Mouse (Mus musculus): ENCODE results near the gene Cacna1d.

The Cacna1d gene

GRCm38 (mm10) chr14:30326226-30326625 lies 165.0 kb downstream of the Cacna1d start:
- no peak for DNase-seq

- DNase-seq, result no peak
Observed at GRCm38 (mm10) chr14:30324994-30325393, 166.3 kb downstream of the Cacna1d start.

- DNase-seq, result no peak
Observed at GRCm38 (mm10) chr14:30318715-30319437, 172.4 kb downstream of the Cacna1d start.

GRCm38 (mm10) chr14:30318293-30318692 lies 173.0 kb downstream of the Cacna1d start:
- DNase-seq, result no peak

- no peak for DNase-seq
Observed at GRCm38 (mm10) chr14:30317616-30318015, 173.6 kb downstream of the Cacna1d start.

- DNase-seq, result no peak
Observed at GRCm38 (mm10) chr14:30311206-30311889, 179.9 kb downstream of the Cacna1d start.

DNA sequence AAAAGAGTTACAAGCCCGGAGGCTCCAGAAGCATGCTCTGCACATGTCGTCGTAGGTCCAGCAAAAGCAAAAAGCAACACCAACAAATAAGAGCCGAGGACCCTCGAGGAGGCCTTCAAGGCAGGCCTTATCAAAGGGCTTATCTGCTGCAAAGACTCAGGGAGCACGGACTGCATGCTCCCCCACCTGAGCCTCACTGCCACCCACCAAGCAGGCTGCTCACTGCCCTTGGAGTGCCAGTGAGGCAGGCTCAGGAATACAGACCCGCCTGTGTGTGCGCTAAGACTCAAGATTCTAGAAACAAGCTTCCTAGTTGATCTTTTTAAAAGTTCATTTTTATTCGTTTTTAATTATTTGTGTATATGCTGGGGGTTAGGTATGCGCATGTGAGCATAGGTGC lies 181.0 kb downstream of the Cacna1d start:
- DNase-seq, result no peak

DNA sequence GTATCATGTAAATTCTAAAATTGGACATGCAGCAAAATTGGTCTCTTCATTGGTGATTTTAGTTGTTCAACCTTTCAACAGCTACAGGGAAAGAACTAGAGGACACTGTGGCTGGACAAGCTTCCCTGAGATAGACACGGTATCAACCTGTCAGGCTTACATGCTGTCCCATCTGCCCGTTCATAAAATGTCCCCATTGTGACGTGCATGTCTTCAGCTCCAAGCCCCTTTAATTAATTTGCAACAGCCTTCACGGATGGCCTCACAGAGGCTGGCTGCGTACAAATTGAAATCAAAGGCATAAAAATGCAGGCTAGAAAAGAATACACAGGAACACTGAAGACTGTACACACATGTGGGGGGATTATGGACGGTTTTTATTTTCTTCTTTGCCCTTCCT lies 185.0 kb downstream of the Cacna1d start:
- DNase-seq, result no peak

DNA sequence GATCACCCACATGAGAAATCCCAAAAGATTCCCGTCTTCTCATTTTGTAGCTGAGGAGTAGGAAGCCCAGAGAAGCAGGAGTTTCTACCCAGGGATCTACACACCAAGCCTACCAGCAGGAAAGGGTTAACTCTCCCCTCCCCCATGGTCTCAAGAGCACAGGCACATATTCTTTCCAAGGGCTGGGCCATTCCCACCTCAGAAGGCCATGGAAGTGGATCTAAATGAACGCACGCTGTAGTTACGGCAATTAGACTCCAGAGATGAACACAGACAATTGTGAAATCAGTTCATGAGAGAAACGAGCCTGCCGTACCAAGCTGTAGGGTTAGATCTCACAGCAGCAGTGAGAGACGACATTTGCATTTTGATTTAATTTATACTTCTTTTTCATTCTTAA lies 191.3 kb downstream of the Cacna1d start:
- no peak for DNase-seq

DNA sequence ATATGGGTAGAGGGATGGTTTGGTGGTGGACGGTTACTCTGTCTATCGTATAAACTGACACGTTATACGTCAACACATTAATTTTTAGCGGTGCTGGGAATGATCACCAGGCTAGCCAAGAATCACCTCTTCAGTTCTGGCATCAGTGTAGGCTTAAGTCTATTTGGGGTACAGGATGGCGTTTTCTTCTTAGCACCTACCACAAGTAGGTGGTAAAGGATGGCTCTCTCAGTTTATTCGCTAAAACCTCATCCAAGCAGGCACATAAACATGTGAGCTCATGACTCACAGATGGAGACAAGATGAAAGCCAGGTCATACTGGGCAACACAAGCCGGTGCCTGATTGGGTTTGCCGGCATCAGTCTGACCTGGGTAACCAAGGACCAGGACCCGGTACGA lies 193.8 kb downstream of the Cacna1d start:
- DNase-seq, result no peak

- no peak for DNase-seq
Observed at GRCm38 (mm10) chr14:30292135-30292463, 199.2 kb downstream of the Cacna1d start.

DNA sequence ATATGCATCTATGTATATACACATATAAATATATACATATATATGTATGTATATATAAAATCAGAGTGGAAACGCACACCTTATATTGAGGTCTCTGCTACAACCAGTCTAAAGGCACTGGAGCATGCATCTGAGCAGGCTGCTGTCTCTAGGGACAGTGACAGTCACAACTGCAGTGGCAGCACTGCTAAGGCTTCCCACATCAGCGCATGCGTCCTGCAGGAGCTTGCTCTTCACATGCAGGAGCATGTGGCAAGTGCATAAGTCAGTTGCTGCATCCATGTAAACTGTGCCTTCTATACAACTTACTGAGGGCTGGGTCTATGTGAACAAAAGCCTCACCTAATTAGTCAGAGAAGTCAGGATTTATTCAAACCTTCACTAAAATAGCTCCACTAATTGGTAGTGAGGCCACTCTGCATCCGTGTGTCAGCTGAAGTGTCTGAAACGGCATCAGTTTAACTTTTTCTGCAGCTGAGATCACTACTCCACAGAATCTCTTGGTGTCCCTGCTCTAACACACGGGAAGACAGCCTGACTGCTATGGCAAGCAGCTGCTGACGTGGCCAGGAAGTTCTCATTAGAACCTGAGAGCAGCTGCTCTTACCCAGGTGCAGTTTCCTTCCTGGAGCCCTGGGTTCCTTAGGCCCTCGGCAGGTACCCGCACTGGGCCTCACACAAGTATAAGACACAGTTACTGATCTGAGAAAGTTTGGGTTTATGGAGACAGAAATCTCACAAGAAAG lies 199.7 kb downstream of the Cacna1d start:
- DNase-seq, result no peak

DNA sequence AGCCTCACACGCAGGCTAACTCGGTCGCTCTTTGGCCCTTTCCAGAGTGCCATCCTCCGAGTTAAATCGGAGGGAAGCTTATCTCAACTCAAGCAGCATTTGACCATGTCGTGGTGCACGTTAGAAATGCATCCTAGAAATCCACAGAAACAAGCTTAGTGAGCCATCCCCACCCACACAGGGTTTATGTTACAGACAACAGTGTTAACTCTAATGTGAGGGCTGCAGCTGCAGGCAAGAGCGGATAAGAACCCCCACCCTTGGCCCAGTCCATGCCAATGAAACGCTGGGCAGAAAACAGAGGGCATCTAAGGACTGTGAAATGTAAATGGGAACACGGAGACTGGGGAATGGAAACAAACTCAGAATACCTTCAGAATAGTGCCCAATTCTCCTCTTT lies 206.8 kb downstream of the Cacna1d start:
- no peak for DNase-seq

DNA sequence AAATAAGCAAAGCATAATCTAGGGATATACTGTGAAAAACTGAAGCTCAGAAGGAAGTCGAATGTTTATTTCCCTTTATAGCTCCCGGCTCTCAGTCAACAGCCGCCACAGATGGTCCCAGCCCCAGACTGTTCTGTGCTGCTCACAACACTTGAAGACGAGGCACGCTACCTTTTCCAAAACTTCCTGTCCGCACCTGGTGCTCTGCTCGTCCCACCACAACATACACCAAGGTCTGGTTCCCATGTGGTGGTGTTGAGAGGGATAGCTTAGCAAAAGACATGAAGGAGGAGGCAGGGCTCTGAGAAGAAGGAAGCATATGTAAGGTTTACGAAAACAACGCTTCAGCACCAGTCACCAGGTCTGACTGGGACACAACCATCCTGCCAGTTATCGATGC lies 207.2 kb downstream of the Cacna1d start:
- DNase-seq, result no peak

DNA sequence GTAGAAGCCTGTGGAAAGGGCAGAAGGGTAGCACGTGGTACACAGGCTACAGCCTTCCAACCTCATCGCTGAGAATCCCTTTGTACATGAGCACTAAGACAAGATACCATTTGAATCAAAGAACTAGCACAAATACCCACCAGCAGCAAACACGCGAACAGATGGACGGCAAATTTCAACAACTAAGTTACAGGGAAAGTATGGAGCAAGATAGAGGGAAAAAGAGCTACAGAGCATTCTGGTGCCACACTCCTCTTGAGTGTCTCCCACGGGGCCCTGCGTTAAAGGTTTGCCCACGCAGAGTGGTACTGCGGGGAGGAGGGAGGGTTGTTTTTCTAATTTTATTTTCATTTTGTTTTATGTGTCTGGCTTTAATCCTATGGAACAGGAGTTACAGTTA lies 215.7 kb downstream of the Cacna1d start:
- no peak for DNase-seq

- DNase-seq, result no peak
Observed at GRCm38 (mm10) chr14:30272976-30273375, 218.3 kb downstream of the Cacna1d start.

DNA sequence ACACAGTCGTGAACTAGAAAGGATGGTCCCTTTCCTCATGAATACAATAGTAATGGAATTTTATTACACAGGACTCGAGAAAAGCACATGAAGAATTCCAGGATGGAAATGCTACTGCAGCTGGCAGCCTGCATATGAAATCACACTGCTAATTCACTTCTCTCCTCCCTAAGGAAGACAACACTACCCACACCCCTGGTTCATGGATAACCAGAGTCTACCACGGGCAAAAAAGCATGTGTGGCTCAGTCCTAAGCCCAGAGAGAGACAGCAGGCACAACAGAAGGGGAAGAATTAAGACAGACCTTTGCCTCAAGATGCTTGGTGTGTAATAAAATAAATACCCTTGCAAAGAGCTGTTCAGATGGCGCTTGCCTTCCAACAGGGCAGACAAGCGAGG lies 218.7 kb downstream of the Cacna1d start:
- no peak for DNase-seq

GRCm38 (mm10) chr14:30271856-30272255 lies 219.4 kb downstream of the Cacna1d start:
- DNase-seq, result no peak

DNA sequence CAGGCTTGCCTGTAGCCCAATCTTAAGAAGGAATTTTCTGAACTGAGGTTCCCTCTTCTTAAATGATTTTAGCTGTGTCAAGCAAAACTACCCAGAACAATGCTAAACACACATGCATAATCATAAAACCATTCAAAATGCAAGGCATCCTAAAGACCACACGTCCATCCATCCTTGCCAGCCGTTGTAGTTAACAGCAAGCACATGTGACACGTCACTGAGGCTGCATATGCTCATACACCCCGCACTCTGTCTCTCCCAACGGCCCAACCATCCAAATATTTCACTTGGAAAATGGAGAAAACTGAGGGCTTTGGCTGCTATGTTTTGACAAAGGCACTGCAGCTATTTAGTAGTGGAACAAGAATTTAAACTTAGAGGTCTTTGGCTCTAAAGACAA lies 220.9 kb downstream of the Cacna1d start:
- DNase-seq, result no peak

GRCm38 (mm10) chr14:30265728-30266127 lies 225.5 kb downstream of the Cacna1d start:
- no peak for DNase-seq

- no peak for DNase-seq
Observed at GRCm38 (mm10) chr14:30261561-30262251, 229.5 kb downstream of the Cacna1d start.

DNA sequence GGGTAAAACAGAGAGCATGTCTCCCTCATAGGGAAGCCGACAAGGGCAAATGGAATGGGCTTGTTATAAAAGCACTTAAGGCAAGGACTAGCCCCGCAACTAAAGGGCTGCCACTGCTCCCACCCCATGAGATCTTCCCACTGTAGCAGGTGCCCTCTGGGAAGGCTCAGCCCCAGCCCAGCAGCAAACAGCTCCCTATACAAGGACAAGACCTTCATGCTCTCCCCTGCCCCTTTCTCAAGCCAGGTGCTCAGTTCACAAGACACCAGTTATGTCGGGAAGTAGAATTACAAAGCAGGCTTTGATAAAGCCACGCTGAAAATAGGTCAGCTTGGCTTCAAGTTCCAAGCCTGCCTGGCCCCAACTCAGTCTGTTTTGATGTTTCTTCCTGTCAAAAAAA lies 233.6 kb downstream of the Cacna1d start:
- no peak for DNase-seq

- no peak for DNase-seq
Observed at GRCm38 (mm10) chr14:30256486-30256885, 234.8 kb downstream of the Cacna1d start.

Data from kidney, adult 18-20 months (tissue).